Mouse (Mus musculus) liver, embryonic 11.5 days (tissue): ENCODE results near the gene Sap18b. TPM values are rescaled to one million over a fixed set of nuclear protein-coding genes. Genes with fewer than 3 reads are reported as not detected.

Source experiments
- ATAC-seq: fragments of 200-750 bp; cut with Nextera tagmentation; replicated peaks from 2 replicates; pipeline ENCODE4 v1.8.0; 2017; ENCODE audit warnings: moderate number of reproducible peaks, mild to moderate bottlenecking, moderate TSS enrichment, moderate library complexity; ENCODE audit not compliant: low FRiP score
- DNase-seq: peaks from one replicate; pipeline ENCODE4 v3.0.0-alpha.2; 2017; ENCODE audit warnings: low spot score
- H3K27ac ChIP-seq: fragments of 300-500 bp; sonication (generic); 2 replicates; pipeline ENCODE4 v1.5.1; 2014; ENCODE audit warnings: mild to moderate bottlenecking, low read depth, low read length, control low read depth
- H3K27me3 ChIP-seq: fragments of 300-500 bp; sonication (generic); replicated peaks from 2 replicates; pipeline ENCODE4 v1.6.1; 2014; ENCODE audit warnings: low read length, mixed read lengths; ENCODE audit not compliant: control insufficient read depth, insufficient read depth
- H3K36me3 ChIP-seq: fragments of 300-500 bp; sonication (generic); 2 replicates; pipeline ENCODE4 v1.6.1; 2014; ENCODE audit warnings: mild to moderate bottlenecking, low read length, moderate library complexity, mixed read lengths; ENCODE audit not compliant: control insufficient read depth, insufficient read depth
- H3K4me1 ChIP-seq: fragments of 300-500 bp; sonication (generic); replicated peaks from 2 replicates; pipeline ENCODE4 v1.6.1; 2014; ENCODE audit warnings: low read length, mixed read lengths; ENCODE audit not compliant: control insufficient read depth, insufficient read depth
- H3K4me2 ChIP-seq: fragments of 300-500 bp; sonication (generic); 2 replicates; pipeline ENCODE4 v1.6.1; 2014; ENCODE audit warnings: mild to moderate bottlenecking, control low read depth, moderate library complexity
- H3K4me3 ChIP-seq: fragments of 300-500 bp; sonication (generic); 2 replicates; pipeline ENCODE4 v1.5.1; 2014; ENCODE audit warnings: low read depth, low read length, control low read depth
- H3K9ac ChIP-seq: fragments of 300-500 bp; sonication (generic); 2 replicates; pipeline ENCODE4 v1.6.1; 2014; ENCODE audit warnings: low read depth, low read length, control low read depth
- H3K9me3 ChIP-seq: fragments of 300-500 bp; sonication (generic); 2 replicates; pipeline ENCODE4 v1.6.1; 2016; ENCODE audit warnings: low read length, inconsistent platforms, mixed read lengths; ENCODE audit not compliant: control insufficient read depth
- WGBS: fragments of 180-500 bp; shearing (Covaris S2); extraction: QIAGEN DNeasy Blood & Tissue Kit; methylation state at CpG from one replicate; pipeline ENCODE4 v1.1.7; 2014; 5-methylcytosine and 5-hydroxymethylcytosine counted together
- polyA plus RNA-seq: library from polyadenylated mRNA; unstranded; fragments of >200 nt; fragmentation: Nextera tagmentation; extraction: Ambion mirVana; gene quantifications from 2 replicates; pipeline ENCODE4 v1.2.1, GENCODE M21; 2014

Gene Sap18b
- polyA plus RNA-seq, 1 experiment from 2014 or later: 484 TPM

DNA sequence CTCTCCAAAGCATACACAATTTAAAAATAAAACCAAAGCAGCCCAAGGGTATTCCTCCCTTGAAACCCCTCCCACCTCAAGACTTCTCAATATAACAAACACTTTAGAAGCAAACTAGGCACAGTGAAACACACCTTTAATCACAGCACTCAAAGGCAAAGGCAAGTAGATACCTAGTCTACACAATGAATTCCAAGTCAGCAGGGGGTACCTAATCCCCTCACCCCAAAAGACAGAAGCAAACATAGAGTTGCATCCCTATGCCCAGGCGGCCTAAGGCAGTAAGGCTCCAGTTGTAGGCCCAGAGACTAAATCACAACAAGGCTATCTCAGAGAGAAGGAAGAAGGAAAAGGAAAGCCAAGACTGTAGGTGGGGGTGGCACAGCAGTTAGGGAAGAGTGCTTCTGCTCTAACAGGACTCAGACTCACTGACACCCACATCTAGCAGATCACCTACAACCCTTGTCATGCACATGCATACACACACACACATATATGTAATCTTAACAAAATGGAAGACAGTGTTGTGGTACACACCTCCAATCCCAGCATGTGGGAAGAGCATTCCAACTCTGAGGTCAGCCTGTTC is 23.6 kb upstream of the Sap18b start:
- Histone ChIP-seq H3K27ac (no peak overlapping the region), H3K4me2 (no peak overlapping the region), H3K27me3 (no peaks in the 10 kb centered on the region), H3K4me3 (no peak overlapping the region), H3K9me3 (no peaks in the 10 kb centered on the region), H3K4me1 (peaks cover 31% of the 10 kb centered on the region), H3K36me3 (peaks cover 14% of the 10 kb centered on the region; the same call in 1 of the 2 replicates), H3K9ac (no peak overlapping the region)
- 90% methylated on average over 1 of the region's 1 CpGs for WGBS
- no peak for DNase-seq
- ATAC-seq: no peak

DNA sequence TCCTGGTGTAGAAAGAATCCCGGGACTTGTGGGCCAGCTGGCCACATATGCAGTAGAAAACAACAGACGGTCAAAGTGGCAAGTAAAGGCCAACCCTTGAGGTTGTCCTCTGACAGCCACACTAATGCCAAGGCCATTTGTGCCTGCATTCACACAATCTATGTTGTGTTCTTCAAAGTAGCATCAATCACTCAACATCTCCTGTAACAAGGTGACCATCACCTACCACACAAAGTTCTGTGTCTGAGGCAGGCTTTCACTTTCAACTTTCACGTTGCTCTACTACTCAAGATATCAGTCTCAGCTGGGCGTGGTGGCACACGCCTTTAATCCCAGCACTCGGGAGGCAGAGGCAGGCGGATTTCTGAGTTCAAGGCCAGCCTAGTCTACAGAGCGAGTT is 22.9 kb upstream of the Sap18b start:
- 78% methylated on average over 8 of the region's 8 CpGs for WGBS
- peaks cover 31% of the 10 kb centered on the region for H3K4me1 ChIP-seq
- H3K36me3 ChIP-seq: peaks cover 14% of the 10 kb centered on the region; the same call in 1 of the 2 replicates

DNA sequence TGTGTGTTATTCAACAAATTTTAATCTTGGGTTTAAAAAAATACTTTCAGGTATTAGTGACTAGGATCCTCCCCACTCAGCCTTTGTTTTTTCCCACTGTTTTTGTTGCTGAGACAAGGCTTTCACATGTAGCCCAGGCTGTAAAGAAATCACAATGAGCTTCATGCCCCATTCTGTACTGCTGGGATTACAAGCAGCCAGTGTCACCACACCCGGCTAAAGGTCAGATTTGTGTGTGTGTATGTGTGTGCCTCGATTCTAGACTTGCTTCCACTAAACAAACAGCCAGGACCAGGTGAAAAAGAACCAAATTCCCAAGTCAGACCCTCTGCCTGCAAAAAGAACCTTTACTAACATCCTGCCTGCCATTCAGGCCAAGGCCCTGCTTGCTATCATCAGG is 19.7 kb upstream of the Sap18b start:
- Histone ChIP-seq H3K4me2 (peak overlapping the region; percentile 97), H3K36me3 (peaks cover 14% of the 10 kb centered on the region; the same call in 1 of the 2 replicates), H3K9ac (peak overlapping the region; percentile 99), H3K27me3 (no peaks in the 10 kb centered on the region), H3K9me3 (no peaks in the 10 kb centered on the region), H3K4me3 (peak overlapping the region; percentile 99), H3K4me1 (peaks cover 28% of the 10 kb centered on the region), H3K27ac (no peak overlapping the region)
- no peak for ATAC-seq
- no peak for DNase-seq
- WGBS: 62% methylated on average over 2 of the region's 2 CpGs

More for the DNA sequence above, 22.9 kb upstream of the Sap18b start:
- ATAC-seq (no peak), DNase-seq (no peak)
- Histone ChIP-seq H3K27ac (no peak overlapping the region), H3K27me3 (no peaks in the 10 kb centered on the region), H3K4me3 (no peak overlapping the region), H3K9me3 (no peaks in the 10 kb centered on the region), H3K9ac (no peak overlapping the region), H3K4me2 (no peak overlapping the region)

GRCm38 (mm10) chr8:95806461-95807191 is 18.5 kb upstream of the Sap18b start:
- no peaks in the 10 kb centered on the region for H3K9me3 ChIP-seq
- peaks cover 10% of the 10 kb centered on the region; the same call in 1 of the 2 replicates for H3K36me3 ChIP-seq
- under 1% methylated on average over 68 of the region's 69 CpGs for WGBS
- ATAC-seq (peak; percentile 3), DNase-seq (peak; percentile 59)
- H3K9ac ChIP-seq: peak overlapping the region; percentile 99
- H3K4me3 ChIP-seq: peak overlapping the region; percentile 99
- peak overlapping the region; percentile 94 for H3K27ac ChIP-seq
- H3K27me3 ChIP-seq: no peaks in the 10 kb centered on the region
- peak overlapping the region; percentile 97 for H3K4me2 ChIP-seq
- H3K4me1 ChIP-seq: peaks cover 26% of the 10 kb centered on the region

- Histone ChIP-seq H3K9ac (peak within 1 kb of the TSS; percentile 99), H3K27ac (peak within 1 kb of the TSS; percentile 94), H3K4me3 (peak within 1 kb of the TSS; percentile 99), H3K4me1 (peaks cover 25% of the 10 kb centered on the region), H3K4me2 (peak within 1 kb of the TSS; percentile 97), H3K27me3 (no peaks in the 10 kb centered on the region), H3K9me3 (no peaks in the 10 kb centered on the region), H3K36me3 (peaks cover 6% of the 10 kb centered on the region; the same call in 1 of the 2 replicates)
- ATAC-seq (peak; percentile 95), DNase-seq (peak; percentile 97)
- WGBS: under 1% methylated on average over 44 of the region's 44 CpGs
Measured at GRCm38 (mm10) chr8:95807331-95807843, 17.8 kb upstream of the Sap18b start, which contains the start of gene Cnot1. Gene Cnot1, minus strand, starts transcription at chr8:95807464.

DNA sequence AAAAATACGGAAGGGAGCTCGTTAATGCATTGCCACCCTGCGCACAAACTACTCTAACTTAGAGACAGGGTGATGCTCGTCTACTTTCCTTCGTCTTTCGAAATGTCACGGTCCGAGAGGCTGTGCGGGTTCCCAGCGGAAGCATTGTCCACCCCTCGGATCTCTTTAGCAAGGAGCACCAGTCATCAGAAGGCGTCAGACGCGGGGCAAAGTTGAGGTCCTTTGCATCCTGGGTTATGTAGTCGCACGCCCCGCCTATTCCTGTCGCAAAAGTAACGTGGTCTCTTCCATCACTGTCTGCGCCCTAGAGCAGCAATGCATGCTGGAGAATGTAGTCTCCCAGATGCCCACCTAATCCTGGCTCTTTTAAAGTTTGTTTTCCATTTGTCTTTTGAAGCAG is 17.3 kb upstream of the Sap18b start:
- Histone ChIP-seq H3K36me3 (peaks cover 6% of the 10 kb centered on the region; the same call in 1 of the 2 replicates), H3K9me3 (no peaks in the 10 kb centered on the region), H3K4me3 (peak overlapping the region; percentile 99), H3K27me3 (no peaks in the 10 kb centered on the region), H3K9ac (peak overlapping the region; percentile 67), H3K4me1 (peaks cover 23% of the 10 kb centered on the region), H3K27ac (peak overlapping the region; percentile 93), H3K4me2 (peak overlapping the region; percentile 78)
- DNase-seq (peak; percentile 84), ATAC-seq (peak; percentile 87)
- WGBS: under 1% methylated on average over 20 of the region's 20 CpGs

DNA sequence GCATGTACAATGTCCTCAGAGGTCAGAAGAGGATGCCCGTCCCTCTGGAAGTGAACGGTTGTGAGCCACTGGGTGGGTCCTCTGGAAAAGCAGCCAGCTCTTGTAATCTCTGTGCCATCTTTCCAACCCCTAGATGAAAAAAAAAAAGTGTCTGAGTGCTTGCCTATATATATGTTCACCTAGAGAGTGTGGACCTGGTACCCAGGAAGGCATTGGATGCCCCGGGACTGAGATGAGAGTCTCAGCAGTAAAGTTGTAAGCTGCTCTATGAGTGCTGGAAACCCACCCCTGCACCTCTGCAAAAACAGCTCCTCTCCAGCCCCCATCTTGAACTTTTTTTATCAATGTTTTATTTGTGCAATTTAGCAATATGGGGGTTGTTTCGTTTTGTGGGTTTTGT is 16.5 kb upstream of the Sap18b start:
- H3K4me2 ChIP-seq: peak overlapping the region; percentile 78; the same call in 1 of the 2 replicates
- no peak overlapping the region for H3K9ac ChIP-seq
- no peaks in the 10 kb centered on the region for H3K27me3 ChIP-seq
- no peak overlapping the region for H3K4me3 ChIP-seq
- peaks cover 4% of the 10 kb centered on the region; the same call in 1 of the 2 replicates for H3K36me3 ChIP-seq
- DNase-seq (no peak), ATAC-seq (no peak)
- no peak overlapping the region for H3K27ac ChIP-seq
- 84% methylated on average over 4 of the region's 4 CpGs for WGBS
- H3K9me3 ChIP-seq: no peaks in the 10 kb centered on the region
- peaks cover 20% of the 10 kb centered on the region for H3K4me1 ChIP-seq

- Histone ChIP-seq H3K4me1 (peaks cover 15% of the 10 kb centered on the region), H3K36me3 (peaks cover 4% of the 10 kb centered on the region; the same call in 1 of the 2 replicates), H3K9ac (no peak overlapping the region), H3K27me3 (no peaks in the 10 kb centered on the region), H3K4me2 (no peak overlapping the region), H3K4me3 (no peak overlapping the region), H3K27ac (no peak overlapping the region), H3K9me3 (no peaks in the 10 kb centered on the region)
- ATAC-seq (no peak), DNase-seq (no peak)
- 78% methylated on average over 5 of the region's 5 CpGs for WGBS
Measured at GRCm38 (mm10) chr8:95809116-95809515, 16.0 kb upstream of the Sap18b start.
